Mouse (Mus musculus): ENCODE data around the gene Lrrc73.

- TF ChIP-seq CTCF (IDR thresholded peaks at IDR 0.05; ENCODE audit: control insufficient read depth, insufficient read depth, insufficient replicate concordance, low read depth, low read length), result no peak
- TF ChIP-seq POLR2A (IDR thresholded peaks at IDR 0.05; ENCODE audit: control insufficient read depth, low read depth, low read length), result no peak
Observed at GRCm38 (mm10) chr17:46252571-46253451, 520 bp upstream of the Lrrc73 start.

Data from testis, adult 2 months (tissue).